Mouse (Mus musculus): ENCODE data around the gene Fth1. TPM values are rescaled to one million over a fixed set of nuclear protein-coding genes. Genes with fewer than 3 reads are reported as not detected.

Gene Fth1
- polyA plus RNA-seq (2012; ENCODE audit: low replicate concordance), result 11,016 and 13,838 TPM in 2 replicates

DNA sequence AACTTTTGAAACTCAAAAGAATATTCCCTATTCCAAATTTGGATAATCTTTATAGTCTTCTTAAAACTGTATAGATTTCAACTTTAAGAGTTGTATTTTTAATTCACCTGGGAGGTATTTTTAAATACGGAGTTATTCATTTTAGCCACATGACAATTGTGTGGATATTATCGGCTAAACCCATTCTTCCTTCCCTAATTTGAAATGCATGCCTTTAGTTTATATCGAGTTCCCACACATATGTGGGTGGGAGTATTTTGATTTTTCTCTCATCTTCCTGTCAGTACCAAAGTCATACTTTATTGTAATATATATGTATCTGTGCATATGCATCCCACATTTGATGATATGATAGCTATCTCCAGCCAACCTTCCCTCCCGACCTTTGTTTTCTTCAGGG lies at the start of gene Fth1:
TSS of gene Fth1 (plus strand) at position 341 of the 400 bp plus-strand sequence.

DNA sequence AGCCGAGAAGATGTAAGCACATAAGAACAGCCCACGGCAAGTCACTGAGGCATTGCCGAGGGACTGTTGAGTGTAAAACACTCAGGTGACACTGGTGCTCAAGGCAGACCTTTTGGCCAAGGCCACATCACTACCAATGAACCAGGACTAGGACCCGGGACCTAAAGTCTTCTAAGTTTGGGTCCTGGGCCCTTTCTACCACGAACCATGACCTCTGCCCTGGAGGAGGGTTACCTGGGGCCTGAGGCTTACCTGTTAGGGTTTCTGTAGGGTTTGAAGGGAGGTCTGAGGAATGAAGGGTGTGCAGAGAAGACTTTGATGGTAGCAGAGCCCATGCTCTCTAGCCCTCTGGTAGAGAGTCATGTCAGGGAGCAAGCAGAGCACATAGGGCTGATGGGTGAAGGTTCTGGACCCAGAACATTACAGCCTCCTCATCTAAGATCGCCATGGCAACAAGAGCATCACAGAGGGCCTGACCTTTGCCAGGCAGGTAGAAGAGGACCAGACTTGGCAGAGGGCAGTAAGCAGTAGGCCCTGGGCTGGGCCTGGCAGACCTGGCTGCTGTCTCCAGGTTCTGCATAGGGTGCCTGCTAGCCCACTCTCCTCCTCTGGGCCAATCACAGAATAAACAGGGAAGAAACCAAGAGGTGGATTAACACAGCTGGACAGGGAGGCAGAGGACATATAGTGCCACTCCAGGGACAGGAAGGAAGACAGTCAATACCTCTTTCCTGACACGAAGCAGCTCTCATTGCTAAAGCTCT lies 21.0 kb downstream of the Fth1 start, which contains the start of the genes Best1 and Rab3il1:
TSS of gene Best1 (minus strand) at position 428 of the 764 bp plus-strand sequence.
TSS of gene Rab3il1 (plus strand) at position 464 of the 764 bp plus-strand sequence.

Other genes with a start within 250 kb of the Fth1 start
- not detected in 2 replicates for gene Scgb2a2, start 133.0 kb upstream of the Fth1 start, polyA plus RNA-seq (2012; ENCODE audit: low replicate concordance)
- gene Incenp, start 81.0 kb upstream of the Fth1 start, polyA plus RNA-seq (2012; ENCODE audit: low replicate concordance), result 37.4 and 51.8 TPM in 2 replicates
- gene Best1, start 21.0 kb downstream of the Fth1 start, polyA plus RNA-seq (2012; ENCODE audit: low replicate concordance), result not detected in 2 replicates
- 18.2 and 63.8 TPM in 2 replicates for gene Rab3il1, start 21.1 kb downstream of the Fth1 start, polyA plus RNA-seq (2012; ENCODE audit: low replicate concordance)
- 9.5 and 27.9 TPM in 2 replicates for gene Fads3, start 61.0 kb downstream of the Fth1 start, polyA plus RNA-seq (2012; ENCODE audit: low replicate concordance)
- gene Fads2, start 121.1 kb downstream of the Fth1 start, polyA plus RNA-seq (2012; ENCODE audit: low replicate concordance), result 6.4 and 8.0 TPM in 2 replicates
- gene Fads1, start 202.3 kb downstream of the Fth1 start, polyA plus RNA-seq (2012; ENCODE audit: low replicate concordance), result 22.7 and 28.9 TPM in 2 replicates
- gene Tmem258, start 223.4 kb downstream of the Fth1 start, polyA plus RNA-seq (2012; ENCODE audit: low replicate concordance), result 7.9 and 23.8 TPM in 2 replicates
- gene Fen1, start 223.6 kb downstream of the Fth1 start, polyA plus RNA-seq (2012; ENCODE audit: low replicate concordance), result 8.9 and 33.0 TPM in 2 replicates

All from hematopoietic multipotent progenitor cell, adult 10-12 weeks (in vitro differentiated cells).